Mouse (Mus musculus) adrenal gland, adult 8-10 months (tissue): Measurements from ENCODE around the gene Gm44596. TPM values are rescaled to one million over a fixed set of nuclear protein-coding genes. Genes with fewer than 3 reads are reported as not detected.

Experiments
- DNase-seq: peaks from one replicate; pipeline ENCODE4 v3.0.0; 2022
- total RNA-seq, 4 experiments: library from RNA; stranded (reverse); gene quantifications; 2 replicates each; pipeline ENCODE4 v1.2.4; 2022

Gm44596 gene
- total RNA-seq, 4 experiments from 2014 or later, result not detected

DNA sequence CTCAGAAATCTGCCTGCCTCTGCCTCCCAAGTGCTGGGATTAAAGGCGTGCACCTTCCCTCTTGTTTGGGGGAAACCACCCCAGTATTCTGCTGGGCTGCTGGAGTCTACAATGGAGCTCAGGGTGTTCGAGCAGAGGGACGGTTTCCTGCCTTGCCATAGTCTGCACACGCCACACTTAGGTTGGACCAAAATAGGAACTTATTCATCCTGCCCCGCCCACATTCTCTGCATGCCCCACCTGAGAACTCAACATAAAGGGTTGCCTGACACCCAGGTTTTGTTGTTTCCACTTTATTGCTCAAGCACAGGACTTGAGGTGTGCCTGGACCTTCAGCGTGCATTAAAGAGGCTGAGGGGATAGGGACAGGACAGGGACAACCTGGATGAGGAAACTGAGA is 54.5 kb downstream of the Gm44596 start:
- DNase-seq, result no peak

DNA sequence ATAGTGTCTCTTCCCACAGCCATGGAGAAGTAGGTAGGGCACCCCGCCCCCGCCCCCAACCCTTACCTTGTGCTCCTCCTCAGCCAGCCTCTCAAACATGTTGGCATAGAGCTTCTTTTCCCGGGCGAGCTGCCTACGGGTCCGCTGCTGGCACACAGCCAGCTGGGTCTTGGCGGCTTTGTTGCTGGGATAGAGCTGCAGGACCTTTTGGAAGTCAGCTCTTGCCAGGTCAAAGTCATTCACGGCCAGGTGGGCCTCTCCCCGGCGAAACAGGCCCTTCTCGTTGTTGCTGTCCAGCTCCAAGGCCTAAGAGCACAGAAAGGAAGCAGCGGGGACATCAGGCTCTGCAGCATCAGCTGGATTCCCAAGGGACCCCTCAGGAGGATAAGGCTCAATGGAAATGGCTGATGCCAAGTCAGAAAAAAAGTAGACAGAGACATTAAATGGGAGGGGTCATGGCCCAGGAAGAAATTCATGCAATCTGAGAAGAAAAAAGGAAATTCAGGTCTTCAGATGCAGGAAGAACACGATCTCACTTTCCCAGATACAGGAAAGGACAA is 57.1 kb downstream of the Gm44596 start:
- DNase-seq, result no peak

DNA sequence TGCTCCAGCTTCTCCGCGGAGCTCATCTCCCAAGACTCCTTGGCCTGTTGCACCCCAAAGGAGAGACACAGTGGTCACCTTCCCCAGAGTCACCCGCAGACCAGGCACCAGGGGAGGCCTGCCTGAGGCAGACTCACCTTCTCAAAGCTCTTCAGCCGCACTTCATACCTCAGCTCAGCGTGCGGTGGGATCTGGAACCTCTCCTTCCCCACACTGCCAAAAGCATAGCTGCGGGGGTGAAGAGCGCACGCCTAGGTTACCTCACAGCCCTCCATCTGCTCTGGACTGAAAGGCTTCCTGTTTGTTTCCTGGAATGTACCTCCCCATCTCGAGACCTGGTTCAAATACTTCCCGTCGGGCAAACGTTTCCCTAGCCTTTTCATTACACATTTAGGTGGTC is 58.3 kb downstream of the Gm44596 start:
- DNase-seq, result no peak

DNA sequence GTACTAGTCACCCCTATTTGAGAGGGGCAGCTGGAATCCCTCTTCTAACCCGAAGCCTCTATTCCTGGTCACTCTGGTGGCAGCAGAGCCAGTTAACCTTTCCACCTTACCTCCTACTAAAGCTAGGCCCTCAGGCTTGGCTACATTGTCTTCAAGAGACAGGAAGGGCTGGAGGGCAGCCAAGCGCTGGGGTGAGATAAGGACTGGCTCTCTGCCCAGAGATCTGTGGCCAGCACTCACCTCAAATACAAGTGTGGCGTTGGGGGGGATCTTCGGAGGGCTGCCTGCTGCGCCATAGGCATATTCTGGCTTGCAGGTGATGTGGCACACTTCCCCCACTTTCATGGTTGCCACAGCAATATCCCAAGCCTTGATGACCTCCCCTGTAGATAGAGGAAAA is 60.2 kb downstream of the Gm44596 start:
- peak; percentile 88 for DNase-seq

DNA sequence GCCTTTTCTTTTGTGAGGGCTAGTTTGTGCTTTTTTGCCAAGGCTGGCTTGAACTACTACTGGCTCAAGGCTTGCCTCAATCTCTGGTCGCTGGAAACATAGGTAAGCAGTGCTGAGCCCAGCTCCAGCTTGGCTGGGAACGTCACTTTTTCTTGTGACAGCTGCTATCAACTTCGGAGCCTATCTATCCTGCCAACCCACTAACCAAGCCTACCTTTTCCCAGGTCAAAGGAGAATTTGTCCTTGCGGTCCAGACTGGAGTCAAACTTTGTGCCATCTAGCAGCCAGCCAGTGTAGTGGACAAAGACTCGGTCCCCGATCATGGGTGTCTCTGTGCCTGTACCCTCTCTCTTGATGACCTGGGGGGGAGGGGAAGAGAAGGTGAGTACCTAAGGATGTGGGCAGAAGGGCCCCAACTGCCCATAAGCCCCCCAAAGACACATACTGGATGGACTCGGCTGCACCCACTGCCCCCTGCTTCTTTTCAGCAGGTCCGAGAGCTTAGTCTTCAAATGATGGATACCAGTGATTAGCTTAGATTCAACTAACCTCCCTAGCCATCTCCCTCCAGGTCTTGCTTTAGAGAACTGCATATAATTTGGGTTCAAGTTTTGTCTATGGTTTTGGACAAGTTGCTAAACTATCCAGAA is 61.2 kb downstream of the Gm44596 start:
- no peak for DNase-seq

DNA sequence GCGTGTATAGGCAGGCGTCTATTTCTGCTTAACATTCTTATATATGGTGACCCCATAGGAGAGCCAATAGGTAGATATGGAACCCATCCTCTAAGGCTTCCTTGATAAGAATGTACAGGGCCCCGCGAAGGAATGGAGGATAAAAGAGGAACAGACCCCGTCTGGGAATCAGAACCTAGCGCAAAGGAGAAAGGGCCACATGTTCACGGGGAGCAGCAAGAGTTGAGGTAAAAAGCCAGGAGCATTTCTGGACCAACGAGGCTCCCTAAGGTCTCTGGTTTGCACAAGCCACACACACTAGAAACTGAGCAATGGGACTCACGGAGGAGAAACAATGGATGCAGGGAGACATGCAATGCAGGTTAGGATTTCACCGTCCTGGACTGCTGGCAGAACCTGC is 62.0 kb downstream of the Gm44596 start:
- DNase-seq, result no peak

DNA sequence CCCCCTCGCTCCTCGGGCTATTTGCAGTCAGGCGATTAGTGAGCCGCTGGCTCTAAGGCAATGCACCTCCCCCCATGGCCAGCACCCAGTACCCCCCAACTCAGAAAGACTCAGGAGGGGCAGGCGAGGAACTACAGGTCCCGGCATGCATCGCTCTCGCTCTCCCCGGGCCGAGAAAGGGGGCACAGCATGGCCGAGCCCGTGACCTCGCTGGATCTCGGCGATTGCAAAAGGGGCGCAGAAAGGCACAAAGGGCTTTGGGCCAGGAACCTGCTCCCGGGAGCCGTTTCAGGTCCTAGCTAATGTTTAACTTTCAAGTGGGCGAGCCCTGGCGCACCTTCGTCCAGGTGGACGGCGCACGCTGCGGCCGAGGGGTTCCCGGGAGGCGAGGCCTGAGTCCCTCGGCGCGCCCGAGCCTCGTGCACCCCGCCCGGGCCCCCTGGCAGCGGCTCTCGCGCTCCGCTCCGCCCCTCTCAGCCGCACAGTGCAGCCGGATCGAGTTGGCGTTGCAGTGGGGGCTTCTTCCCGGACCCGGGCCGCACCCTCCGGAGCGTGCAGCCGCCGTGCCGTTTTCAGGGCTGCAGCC is 62.5 kb downstream of the Gm44596 start:
- DNase-seq, result peak; percentile 63

DNA sequence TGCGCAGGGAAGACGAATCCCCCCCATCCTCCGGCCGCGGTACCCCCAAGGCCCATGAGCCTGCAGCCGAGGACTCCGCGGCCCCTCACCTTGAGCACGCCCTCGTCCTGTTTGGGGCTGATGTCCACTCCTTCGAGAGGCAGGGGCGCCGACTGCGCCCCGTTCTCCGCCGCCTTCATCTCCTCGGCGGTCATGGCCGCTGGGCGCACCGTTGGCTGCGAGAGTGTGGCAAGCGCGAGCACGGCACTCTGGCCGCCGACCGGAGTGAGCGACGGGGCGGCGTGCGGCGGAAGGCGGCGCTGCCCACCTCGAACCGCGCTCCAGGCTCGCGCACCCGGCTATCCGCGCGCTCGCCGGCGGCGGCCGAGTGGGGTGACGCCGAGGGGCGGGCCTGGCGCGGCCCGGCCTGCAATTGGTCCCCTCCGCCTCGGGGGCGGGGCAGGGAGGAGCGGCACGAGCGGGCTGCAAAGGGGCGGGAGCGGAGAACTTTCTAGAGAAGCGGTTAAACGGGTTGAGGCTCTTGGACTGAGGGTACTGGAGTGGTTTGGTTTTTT is 63.1 kb downstream of the Gm44596 start, which contains the start of gene Fkbp4:
Gene Fkbp4, minus strand, starts transcription at position 361 of the 554 bp plus-strand sequence.
- peak; percentile 91 for DNase-seq

DNA sequence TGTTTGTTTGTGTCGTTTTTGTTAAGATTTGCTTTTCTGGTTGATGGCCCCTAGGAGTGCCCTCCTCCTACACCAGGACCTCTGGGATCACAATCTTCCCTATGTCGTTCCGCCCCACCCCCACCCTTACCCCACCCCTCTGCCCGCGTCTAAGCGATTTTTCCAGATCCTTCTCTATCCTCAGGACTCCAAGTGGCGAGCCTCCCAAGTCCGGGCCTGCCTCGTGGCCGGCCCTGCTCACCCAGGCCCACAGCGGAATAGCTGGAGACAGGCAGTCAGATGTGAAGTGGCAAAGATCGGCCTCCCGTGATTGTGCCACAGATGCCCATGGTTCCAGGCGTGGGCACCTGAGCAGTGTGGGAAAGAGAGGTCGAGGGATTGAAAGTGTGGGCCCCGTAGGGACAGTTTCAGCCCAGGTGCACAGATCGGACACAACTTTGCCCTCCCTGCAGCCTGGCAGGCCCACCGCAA is 63.6 kb downstream of the Gm44596 start:
- DNase-seq, result no peak

DNA sequence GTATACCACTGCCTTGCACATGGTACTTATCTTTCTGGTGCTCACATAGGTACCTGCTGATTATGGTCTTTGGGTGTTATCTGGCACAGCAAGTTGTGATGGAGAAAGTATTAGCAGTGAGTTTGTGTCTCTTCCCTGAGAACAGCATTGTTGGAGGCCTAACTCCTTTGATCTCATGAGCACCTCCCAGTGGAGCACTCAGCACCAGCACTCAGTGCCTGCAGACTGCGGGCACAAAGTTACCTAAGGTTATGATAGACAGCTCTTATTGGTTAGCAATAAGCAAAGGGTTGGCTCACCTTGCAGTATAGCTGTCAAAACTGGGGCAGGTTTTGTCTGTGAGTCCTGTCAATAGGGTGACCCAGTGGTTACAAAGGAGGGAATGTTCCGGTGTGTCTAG is 64.9 kb downstream of the Gm44596 start:
- DNase-seq, result no peak

DNA sequence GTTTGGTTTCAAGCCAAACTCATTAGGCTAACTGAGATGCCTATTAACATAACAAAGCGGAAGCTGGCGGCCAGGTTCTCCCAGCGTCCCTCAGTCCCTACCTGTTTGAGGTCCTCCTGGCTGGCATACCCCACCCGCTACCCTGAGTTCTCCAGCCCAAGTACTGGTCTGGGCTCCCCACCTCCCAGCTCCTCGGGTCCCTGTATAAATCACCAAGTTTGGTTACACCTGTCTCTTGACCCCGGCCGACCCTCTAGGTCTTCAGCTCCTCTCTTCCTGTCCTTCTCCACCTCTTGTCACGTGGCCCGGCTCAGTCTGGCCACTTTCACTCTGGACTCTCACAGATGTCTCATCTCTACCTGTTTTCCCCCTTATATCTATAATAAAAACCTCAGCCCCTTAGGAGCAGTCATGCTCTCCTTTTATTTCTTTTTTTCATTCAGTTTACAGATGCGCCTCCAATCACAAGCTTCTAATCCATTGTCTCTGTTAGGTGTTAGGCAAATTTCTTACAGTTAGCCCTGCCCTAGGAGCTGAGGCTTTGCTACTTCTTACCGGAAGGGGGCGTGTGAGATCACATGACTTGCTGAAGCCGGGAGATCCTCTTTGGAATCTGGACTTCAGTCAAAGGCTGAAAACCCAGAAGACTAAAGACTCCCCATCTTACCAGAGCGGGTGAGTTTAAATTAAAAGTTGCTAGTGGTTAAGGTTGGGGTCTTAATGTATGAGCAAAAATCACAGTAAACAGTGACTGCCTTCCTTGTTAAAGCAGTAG is 70.6 kb downstream of the Gm44596 start:
- no peak for DNase-seq

DNA sequence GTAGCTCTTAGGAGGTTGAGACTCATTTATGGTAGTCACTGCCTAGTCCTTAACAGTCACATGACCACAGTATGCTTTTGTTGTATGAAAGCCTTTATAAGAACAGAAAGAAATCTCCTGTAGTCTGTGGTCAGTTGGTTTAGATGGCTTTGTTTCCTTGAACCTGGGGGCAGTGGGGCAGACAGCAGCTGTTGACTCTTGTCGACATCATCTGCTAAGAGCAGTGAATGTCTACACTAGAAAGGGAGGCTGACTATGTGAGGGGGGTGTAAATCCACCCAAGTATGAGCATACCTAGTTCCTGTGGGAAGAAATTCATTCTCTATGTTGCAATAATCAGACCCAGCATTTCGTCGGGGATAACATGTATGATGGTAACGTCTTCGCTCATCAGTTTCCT is 71.8 kb downstream of the Gm44596 start:
- DNase-seq, result no peak

DNA sequence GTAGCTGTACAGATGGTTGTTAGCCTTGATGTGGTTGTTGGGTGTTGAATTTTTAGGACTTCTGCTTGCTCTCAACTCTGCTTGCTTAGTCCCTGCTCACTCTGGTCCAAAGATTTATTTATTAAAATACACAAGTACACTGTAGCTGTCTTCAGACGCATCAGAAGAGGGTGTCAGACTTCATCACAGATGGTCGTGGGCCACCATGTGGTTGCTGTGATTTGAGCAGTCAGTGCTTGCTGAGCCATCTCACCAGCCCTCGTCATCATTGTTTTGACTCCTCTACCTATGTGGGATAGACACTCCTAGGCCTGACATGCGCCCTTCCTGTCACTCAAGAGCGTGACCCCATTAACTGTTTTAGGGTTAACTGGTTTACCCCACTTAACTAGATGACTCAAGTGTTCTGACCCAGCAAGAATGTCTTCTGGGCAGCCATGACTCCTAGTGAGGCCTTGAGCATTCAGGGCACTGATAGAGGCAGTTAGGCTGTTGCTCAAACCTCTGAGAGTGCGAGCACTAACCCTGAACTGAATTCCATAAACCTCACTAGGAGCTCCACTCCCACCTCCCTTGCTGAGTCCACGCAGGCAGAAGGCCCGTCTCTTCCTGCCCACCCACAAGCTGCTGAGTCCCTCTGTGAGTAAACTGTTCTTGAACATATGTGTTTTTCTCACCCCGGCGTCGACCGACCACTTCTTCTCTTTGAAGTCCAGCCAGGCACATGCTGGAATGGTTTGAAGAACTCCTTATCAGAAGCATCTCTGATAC is 80.7 kb downstream of the Gm44596 start:
- DNase-seq, result peak; percentile 74

Other genes starting within 250 kb of the Gm44596 start
- gene Tspan9, start 231.9 kb upstream of the Gm44596 start, total RNA-seq, result 10 to 100 TPM; 47.8 to 65.5 (median 52.4) TPM
- gene Tead4, start 74.7 kb upstream of the Gm44596 start, total RNA-seq, result 1 to 10 TPM; 1.3 to 4.1 (median 2.6) TPM
- 10 to 100 TPM; 36.4 to 54.3 (median 42.7) TPM for gene Tulp3, start 19.7 kb upstream of the Gm44596 start, total RNA-seq
- gene Rhno1, start 12.6 kb upstream of the Gm44596 start, total RNA-seq, result 10 to 100 TPM; 16.5 to 21.4 (median 16.9) TPM
- gene Foxm1, start 12.5 kb upstream of the Gm44596 start, total RNA-seq, result 1 to 10 TPM; 1.7 to 4.1 (median 3.3) TPM
- gene Tex52, start within 50 bp of the Gm44596 start, total RNA-seq, result not detected
- gene Nrip2, start 23.8 kb downstream of the Gm44596 start, total RNA-seq, result 1 to 10 TPM; 2.5 to 3.0 (median 2.8) TPM
- 10 to 100 TPM; 27.1 to 38.6 (median 34.9) TPM for gene Itfg2, start 49.4 kb downstream of the Gm44596 start, total RNA-seq
- gene Fkbp4, start 63.2 kb downstream of the Gm44596 start, total RNA-seq, result 100 to 1,000 TPM; 186 to 394 (median 267) TPM
- 1 to 10 TPM in 1 of 4 experiments, under 1 TPM in 2, not detected in 1; 0.14 to 1.8 (median 0.73) TPM for gene Pzp, start 151.2 kb downstream of the Gm44596 start, total RNA-seq
- gene A2ml1, start 206.1 kb downstream of the Gm44596 start, total RNA-seq, result not detected
- gene Klrb1a, start 248.0 kb downstream of the Gm44596 start, total RNA-seq, result not detected